Mouse (Mus musculus) hindbrain, embryonic 12.5 days (tissue): ENCODE results near the gene Yipf1. TPM values are rescaled to one million over a fixed set of nuclear protein-coding genes. Genes with fewer than 3 reads are reported as not detected.
A peak's percentile ranks its signal among the peaks of the same experiment; 100 is the strongest.
"Not testable (repeated sequence)": the region's sequence is repeated elsewhere in the genome, so short reads cannot be mapped to it uniquely, and the experiment has no call there.

Experiments
- ATAC-seq: fragments of 200-750 bp; cut with Nextera tagmentation; 2 replicates; pipeline ENCODE4 v1.8.0; 2017; ENCODE audit warnings: moderate TSS enrichment; ENCODE audit not compliant: low FRiP score
- H3K27ac ChIP-seq: fragments of 300-500 bp; sonication (generic); 2 replicates; pipeline ENCODE4 v1.5.1; 2016; ENCODE audit warnings: mild to moderate bottlenecking
- H3K27me3 ChIP-seq: fragments of 300-500 bp; sonication (generic); 2 replicates; pipeline ENCODE4 v1.6.1; 2016; ENCODE audit warnings: mild to moderate bottlenecking
- H3K36me3 ChIP-seq: fragments of 300-500 bp; sonication (generic); 2 replicates; pipeline ENCODE4 v1.6.1; 2016; ENCODE audit warnings: mild to moderate bottlenecking
- H3K4me1 ChIP-seq: fragments of 300-500 bp; sonication (generic); 2 replicates; pipeline ENCODE4 v1.6.1; 2016
- H3K4me2 ChIP-seq: fragments of 300-500 bp; sonication (generic); replicated peaks from 2 replicates; pipeline ENCODE4 v1.6.1; 2016; ENCODE audit warnings: mild to moderate bottlenecking
- H3K4me3 ChIP-seq: fragments of 300-500 bp; sonication (generic); 2 replicates; pipeline ENCODE4 v1.5.1; 2016; ENCODE audit warnings: mild to moderate bottlenecking
- H3K9ac ChIP-seq: fragments of 300-500 bp; sonication (generic); 2 replicates; pipeline ENCODE4 v1.6.1; 2016; ENCODE audit warnings: mild to moderate bottlenecking, moderate library complexity
- H3K9me3 ChIP-seq: fragments of 300-500 bp; sonication (generic); replicated peaks from 2 replicates; pipeline ENCODE4 v1.6.1; 2016; ENCODE audit warnings: mild to moderate bottlenecking
- WGBS: fragments of 180-500 bp; shearing (Covaris S2); methylation state at CpG from one replicate; pipeline ENCODE4 v1.1.7; 2016; 5-methylcytosine and 5-hydroxymethylcytosine counted together
- polyA plus RNA-seq: library from polyadenylated mRNA; unstranded; fragments of >200 nt; fragmentation: Nextera tagmentation; extraction: Ambion mirVana; gene quantifications from 2 replicates; pipeline ENCODE4 v1.2.1, GENCODE M21; 2016

Gene Yipf1
- polyA plus RNA-seq, 1 experiment from 2014 or later, result 42.2 TPM

DNA sequence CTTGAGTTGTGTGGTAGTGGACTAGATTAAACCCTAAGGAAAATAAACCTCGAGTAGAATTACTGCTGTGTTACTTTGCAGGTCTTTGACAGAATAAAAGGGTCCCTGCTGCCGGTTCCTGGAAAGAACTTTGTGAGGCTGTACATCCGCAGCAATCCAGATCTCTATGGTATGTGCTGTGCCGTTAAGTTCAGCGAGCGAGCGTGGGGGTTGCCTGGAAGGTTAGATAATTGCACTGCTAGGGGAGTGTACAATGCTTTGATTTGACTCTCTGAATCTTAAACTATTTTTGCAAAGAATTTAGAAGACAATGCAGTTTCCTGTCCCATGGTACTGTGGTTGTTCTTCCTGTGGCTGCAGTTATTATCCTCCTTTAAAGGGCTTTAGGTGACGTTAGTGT lies 22.2 kb downstream of the Yipf1 start:
- H3K27ac ChIP-seq, result no peak overlapping the region
- no peak overlapping the region for H3K4me2 ChIP-seq
- 88% methylated on average over 8 of the region's 8 CpGs for whole genome bisulfite sequencing
- H3K4me3 ChIP-seq, result no peak overlapping the region
- ATAC-seq, result no peak
- H3K36me3 ChIP-seq, result 0 out of 2 replicates have a peak, but pooled peaks cover 3% of the 10 kb centered on the region
- H3K4me1 ChIP-seq, result no peaks in the 10 kb centered on the region
- peaks cover 3% of the 10 kb centered on the region; the same call in 1 of the 2 replicates for H3K9me3 ChIP-seq
- H3K27me3 ChIP-seq, result no peaks in the 10 kb centered on the region
- H3K9ac ChIP-seq, result no peak overlapping the region

DNA sequence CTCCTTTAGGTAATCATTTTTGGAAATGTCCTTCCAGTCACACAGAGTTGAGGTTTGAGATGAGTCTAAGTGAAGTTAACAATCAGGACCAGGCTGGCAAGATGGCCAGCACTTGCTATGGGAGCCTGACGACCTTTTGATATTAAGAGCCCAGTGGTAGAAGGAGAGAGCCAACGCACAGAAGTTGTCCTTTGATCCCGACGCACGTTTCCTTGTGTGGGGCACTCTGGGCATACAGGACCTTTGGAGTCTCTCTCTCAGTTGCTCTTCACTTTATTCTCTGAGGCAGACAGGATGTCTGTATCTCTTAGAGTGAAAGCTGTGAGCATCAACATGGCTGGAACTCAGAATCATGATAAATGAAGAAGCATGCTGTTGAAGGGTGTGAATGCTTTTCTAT lies 23.3 kb downstream of the Yipf1 start:
- H3K9me3 ChIP-seq, result peaks cover 3% of the 10 kb centered on the region; the same call in 1 of the 2 replicates
- 0 out of 2 replicates have a peak, but pooled peaks cover 3% of the 10 kb centered on the region for H3K36me3 ChIP-seq
- no peak overlapping the region for H3K4me2 ChIP-seq
- ATAC-seq, result no peak
- no peak overlapping the region for H3K4me3 ChIP-seq
- no peaks in the 10 kb centered on the region for H3K27me3 ChIP-seq
- H3K27ac ChIP-seq, result no peak overlapping the region
- 92% methylated on average over 5 of the region's 5 CpGs for WGBS
- no peak overlapping the region for H3K9ac ChIP-seq
- H3K4me1 ChIP-seq, result no peaks in the 10 kb centered on the region

DNA sequence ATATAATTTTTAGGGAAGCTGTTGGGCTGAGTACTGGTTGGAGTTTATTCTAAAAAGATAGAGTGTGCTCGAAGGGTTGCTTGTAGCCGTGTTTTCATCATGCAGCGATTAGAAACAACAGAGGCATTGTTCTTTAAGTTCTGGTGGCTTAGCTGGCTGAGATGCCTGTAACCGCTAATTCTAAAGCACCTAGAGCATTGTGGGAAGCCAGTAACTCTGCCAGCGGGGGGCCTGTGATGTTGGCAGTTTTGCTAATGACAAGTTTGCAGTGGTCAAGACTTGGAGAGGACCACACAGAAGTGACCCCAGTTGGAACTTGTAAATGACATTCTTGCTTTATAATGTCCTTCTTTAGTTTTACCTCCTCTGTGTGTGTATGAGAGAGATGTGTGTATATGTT lies 27.2 kb downstream of the Yipf1 start:
- H3K4me3 ChIP-seq, result no peak overlapping the region
- H3K27ac ChIP-seq, result no peak overlapping the region
- ATAC-seq, result no peak

DNA sequence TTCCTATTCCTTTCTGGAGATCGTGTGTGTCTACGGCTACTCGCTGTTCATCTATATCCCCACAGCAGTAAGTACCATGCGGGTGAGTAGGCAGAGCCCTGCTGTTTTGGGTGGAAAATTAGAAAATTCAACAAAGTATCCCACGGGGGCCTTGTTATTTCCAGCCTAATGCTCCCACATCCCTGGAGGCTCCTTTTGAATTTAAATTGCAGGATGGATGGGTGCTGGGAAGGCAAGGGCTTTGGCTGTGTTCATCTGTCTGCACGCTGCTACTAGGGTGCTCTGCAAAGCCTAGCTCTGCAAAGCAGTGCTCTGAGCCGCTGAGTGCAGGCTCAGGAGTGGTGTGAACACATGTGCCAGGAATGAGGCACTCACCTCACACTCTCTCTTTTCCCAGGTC lies 30.4 kb downstream of the Yipf1 start:
- no peak overlapping the region for H3K27ac ChIP-seq
- peaks cover 12% of the 10 kb centered on the region; the same call in 1 of the 2 replicates for H3K36me3 ChIP-seq
- H3K4me1 ChIP-seq, result peaks cover 6% of the 10 kb centered on the region; the same call in 1 of the 2 replicates
- H3K4me3 ChIP-seq, result no peak overlapping the region
- H3K4me2 ChIP-seq, result no peak overlapping the region
- no peaks in the 10 kb centered on the region for H3K27me3 ChIP-seq
- H3K9me3 ChIP-seq, result no peaks in the 10 kb centered on the region
- ATAC-seq, result no peak
- no peak overlapping the region for H3K9ac ChIP-seq
- 80% methylated on average over 7 of the region's 7 CpGs for WGBS

More for the DNA sequence above, 27.2 kb downstream of the Yipf1 start:
- H3K9ac ChIP-seq, result no peak overlapping the region
- H3K4me1 ChIP-seq, result no peaks in the 10 kb centered on the region
- peaks cover 12% of the 10 kb centered on the region; the same call in 1 of the 2 replicates for H3K36me3 ChIP-seq
- no peak overlapping the region for H3K4me2 ChIP-seq
- no peaks in the 10 kb centered on the region for H3K27me3 ChIP-seq
- H3K9me3 ChIP-seq, result no peaks in the 10 kb centered on the region
- WGBS, result 42% methylated on average over 5 of the region's 5 CpGs

DNA sequence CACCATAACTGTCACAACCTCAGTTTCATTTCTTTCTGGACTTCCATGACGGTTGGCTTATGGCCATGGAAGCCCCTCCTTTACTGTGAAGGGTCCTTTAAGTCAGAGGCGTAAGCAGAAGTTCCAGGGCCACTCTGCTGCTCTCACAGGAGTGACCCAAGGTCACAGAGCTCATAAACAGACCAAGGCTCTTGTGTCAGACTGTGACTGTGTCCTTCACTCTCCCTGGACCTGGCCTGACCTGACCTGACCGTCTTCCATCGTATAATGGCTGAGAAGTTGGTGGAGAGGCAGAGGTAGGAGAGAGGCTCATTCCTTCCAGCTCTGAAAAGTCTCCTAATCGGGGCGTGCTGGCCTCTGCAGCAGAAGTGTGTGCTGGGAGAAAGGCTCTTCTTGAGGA lies 33.1 kb downstream of the Yipf1 start:
- Histone ChIP-seq H3K4me3 (no peak overlapping the region), H3K4me2 (no peak overlapping the region), H3K27me3 (no peaks in the 10 kb centered on the region), H3K9me3 (no peaks in the 10 kb centered on the region), H3K9ac (no peak overlapping the region), H3K4me1 (peaks cover 6% of the 10 kb centered on the region; the same call in 1 of the 2 replicates), H3K27ac (no peak overlapping the region), H3K36me3 (peaks cover 26% of the 10 kb centered on the region; the same call in 1 of the 2 replicates)
- 77% methylated on average over 6 of the region's 6 CpGs for WGBS
- ATAC-seq, result no peak

DNA sequence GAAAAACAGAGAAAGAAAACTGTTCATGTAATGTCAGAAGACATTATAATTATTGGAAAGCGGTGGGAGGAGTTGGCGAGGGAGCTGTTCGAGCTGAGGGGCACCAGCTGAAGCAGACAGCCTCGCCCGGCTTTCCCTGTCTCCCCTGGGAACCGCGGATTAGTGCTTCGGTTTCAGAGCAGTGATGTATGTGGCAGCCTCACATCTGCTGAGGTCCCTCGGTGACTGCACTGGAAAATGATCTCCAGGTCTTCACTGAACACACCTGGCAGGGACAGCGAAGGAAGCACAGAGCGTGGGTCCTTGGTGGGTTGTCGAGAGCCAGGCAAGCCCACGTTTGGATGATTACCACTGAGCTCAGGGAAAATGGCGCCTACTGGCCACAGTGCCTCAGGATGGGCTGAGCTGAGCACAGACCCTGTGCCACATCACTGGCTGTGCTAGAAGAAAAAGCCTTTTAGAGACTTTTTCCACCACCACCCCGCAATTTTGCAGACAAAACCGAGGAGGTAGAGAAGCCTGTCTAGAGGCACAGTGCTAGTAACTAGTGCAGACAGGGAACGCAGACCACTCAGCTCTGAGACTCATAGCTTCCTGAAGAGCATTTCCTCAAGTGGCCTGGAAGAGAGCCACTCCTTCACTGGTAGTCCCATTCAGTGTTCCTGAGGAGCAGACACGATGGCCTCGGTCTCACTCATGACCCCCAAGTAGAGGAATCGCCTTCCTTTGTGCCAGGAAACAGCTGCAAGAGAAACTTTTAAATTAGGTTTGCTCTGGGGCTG lies 34.6 kb downstream of the Yipf1 start:
- Histone ChIP-seq H3K4me2 (no peak overlapping the region), H3K36me3 (peaks cover 26% of the 10 kb centered on the region; the same call in 1 of the 2 replicates), H3K27ac (peak overlapping the region; percentile 53; the same call in 1 of the 2 replicates), H3K9ac (no peak overlapping the region), H3K4me3 (no peak overlapping the region), H3K4me1 (peaks cover 6% of the 10 kb centered on the region; the same call in 1 of the 2 replicates), H3K27me3 (no peaks in the 10 kb centered on the region), H3K9me3 (no peaks in the 10 kb centered on the region)
- no peak for ATAC-seq
- 70% methylated on average over 20 of the region's 20 CpGs for WGBS

DNA sequence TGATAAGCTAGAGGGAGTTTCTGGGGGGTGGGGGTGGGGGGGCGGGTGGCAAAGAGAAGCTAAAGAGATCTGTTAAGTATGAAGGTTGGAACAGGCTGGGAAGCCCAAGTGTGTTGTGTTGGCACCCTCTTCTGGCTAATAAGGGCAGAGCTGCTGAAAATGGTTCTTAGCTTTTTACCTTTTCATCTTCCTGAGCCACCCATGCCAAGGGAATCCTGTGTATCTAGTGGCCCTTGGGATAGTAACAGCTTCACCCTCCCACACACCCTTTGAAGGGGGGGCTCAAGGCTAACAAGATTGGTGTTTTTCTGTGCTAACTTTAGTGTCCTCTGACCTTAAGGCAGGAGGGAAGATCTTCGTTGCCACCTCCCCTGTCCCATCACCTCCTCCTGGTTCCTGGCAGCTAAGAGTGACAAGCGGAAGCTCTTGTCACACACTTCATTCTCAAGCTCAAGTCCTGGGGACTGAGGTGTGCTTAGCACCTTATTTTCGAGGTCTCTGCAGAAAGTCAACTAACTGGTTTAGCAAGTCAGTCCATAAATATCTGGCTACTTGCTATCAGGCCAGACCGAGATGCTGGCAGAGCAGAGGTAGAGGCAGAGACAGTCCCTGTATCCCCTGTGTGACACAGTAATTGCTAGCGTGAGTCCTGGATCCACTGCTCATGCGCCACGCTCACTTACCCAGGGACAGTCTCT lies 35.3 kb downstream of the Yipf1 start:
- no peak overlapping the region for H3K27ac ChIP-seq
- WGBS, result 71% methylated on average over 8 of the region's 8 CpGs
- no peak for ATAC-seq

DNA sequence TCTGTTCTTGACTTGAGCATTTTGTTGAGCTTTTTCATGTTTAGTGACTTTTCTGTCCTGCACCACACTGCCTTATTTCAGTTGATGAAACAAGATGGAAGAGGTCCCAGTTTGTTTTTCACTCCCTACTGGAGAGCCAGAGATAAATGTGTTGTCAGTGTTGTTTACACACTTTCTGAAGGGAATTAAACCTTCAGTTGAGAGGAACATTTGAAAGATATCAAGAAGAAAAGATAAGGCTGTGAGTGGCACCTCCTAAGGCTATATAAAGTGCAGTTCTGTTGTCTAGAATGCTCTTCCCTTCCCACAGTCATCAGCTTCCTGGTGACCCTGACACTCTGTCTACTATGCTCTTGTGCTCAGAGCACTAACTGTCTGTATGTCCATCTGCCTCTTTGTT lies 37.2 kb downstream of the Yipf1 start:
- Histone ChIP-seq H3K9me3 (no peaks in the 10 kb centered on the region), H3K4me2 (no peak overlapping the region), H3K36me3 (peaks cover 13% of the 10 kb centered on the region; the same call in 1 of the 2 replicates), H3K27me3 (no peaks in the 10 kb centered on the region), H3K9ac (no peak overlapping the region), H3K4me3 (no peak overlapping the region), H3K4me1 (peaks cover 12% of the 10 kb centered on the region; the same call in 1 of the 2 replicates), H3K27ac (no peak overlapping the region)
- ATAC-seq, result no peak

More for the DNA sequence above, 35.3 kb downstream of the Yipf1 start:
- H3K36me3 ChIP-seq, result peaks cover 26% of the 10 kb centered on the region; the same call in 1 of the 2 replicates
- H3K9ac ChIP-seq, result no peak overlapping the region
- H3K9me3 ChIP-seq, result no peaks in the 10 kb centered on the region
- no peak overlapping the region for H3K4me3 ChIP-seq
- no peaks in the 10 kb centered on the region for H3K27me3 ChIP-seq
- H3K4me2 ChIP-seq, result no peak overlapping the region
- peaks cover 9% of the 10 kb centered on the region; the same call in 1 of the 2 replicates for H3K4me1 ChIP-seq

DNA sequence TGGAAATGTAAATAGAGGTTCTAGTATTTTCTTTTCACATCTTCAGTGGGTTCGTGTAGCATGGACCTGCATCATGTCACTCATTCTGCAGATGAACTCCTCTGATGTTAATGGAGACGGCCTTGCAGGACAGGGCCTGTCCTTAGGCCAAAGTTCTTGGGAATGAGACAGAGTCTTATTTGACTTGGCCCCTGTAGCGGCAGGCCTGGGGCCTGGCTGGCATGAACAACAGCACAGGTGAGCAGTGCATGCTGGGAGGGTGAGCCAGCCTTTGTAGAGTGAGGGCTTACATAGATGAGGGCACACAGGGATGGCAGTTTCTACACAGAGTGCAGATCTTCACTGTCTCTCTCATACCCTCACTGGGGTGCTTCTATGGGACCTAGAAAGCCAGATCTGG lies 39.4 kb downstream of the Yipf1 start:
- H3K4me1 ChIP-seq, result peaks cover 9% of the 10 kb centered on the region; the same call in 1 of the 2 replicates
- H3K27ac ChIP-seq, result no peak overlapping the region
- no peaks in the 10 kb centered on the region for H3K27me3 ChIP-seq
- H3K36me3 ChIP-seq, result peaks cover 13% of the 10 kb centered on the region; the same call in 1 of the 2 replicates
- H3K4me2 ChIP-seq, result no peak overlapping the region
- no peak overlapping the region for H3K9ac ChIP-seq
- no peaks in the 10 kb centered on the region for H3K9me3 ChIP-seq
- ATAC-seq, result no peak
- H3K4me3 ChIP-seq, result no peak overlapping the region
- WGBS, result 88% methylated on average over 3 of the region's 3 CpGs

DNA sequence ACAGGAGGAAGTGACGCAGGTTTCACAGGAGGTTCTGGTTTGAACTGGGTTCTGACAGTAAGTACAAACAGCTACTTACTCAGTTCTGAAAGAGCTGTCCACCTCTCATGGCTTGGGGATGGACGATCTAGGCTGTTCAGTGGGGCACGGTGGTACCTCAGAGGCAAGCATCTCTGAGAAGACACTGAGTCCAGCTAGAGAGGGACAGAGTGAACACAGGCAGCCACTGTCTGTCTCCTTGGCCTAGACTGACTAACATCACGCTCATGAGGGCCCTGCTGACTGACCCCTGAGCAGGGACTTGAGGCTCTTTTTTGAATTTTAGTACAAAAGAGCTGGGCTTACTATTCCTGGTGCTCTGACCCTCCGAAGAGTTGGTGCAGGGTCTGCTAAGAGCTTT lies 40.0 kb downstream of the Yipf1 start:
- H3K4me1 ChIP-seq, result 0 out of 2 replicates have a peak, but pooled peaks cover 6% of the 10 kb centered on the region
- H3K9ac ChIP-seq, result no peak overlapping the region
- H3K4me3 ChIP-seq, result no peak overlapping the region
- H3K9me3 ChIP-seq, result no peaks in the 10 kb centered on the region
- no peak overlapping the region for H3K4me2 ChIP-seq
- no peaks in the 10 kb centered on the region for H3K27me3 ChIP-seq
- H3K27ac ChIP-seq, result no peak overlapping the region
- ATAC-seq, result no peak
- 85% methylated on average over 5 of the region's 5 CpGs for WGBS
- H3K36me3 ChIP-seq, result peaks cover 13% of the 10 kb centered on the region; the same call in 1 of the 2 replicates

DNA sequence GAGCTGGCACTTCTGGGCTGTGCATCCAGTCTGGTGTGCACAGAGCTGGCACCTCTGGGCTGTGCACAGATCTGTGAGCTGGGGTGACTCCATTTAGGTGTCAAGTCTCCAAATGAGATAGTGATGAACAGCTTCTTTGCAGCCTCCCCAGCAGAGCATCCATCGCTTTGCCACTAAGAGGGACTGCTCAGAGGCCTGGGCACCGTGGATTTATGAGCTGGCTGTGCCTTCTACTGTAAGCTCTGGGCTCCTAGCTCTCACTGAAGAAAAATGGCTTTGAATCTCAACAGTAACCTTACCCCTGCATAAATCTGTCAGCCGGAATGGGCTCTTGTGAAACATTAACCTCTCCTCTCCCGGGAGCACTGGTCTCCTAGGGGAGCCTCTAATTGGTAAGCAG lies 40.4 kb downstream of the Yipf1 start:
- Histone ChIP-seq H3K36me3 (peaks cover 13% of the 10 kb centered on the region; the same call in 1 of the 2 replicates), H3K4me2 (no peak overlapping the region), H3K4me3 (no peak overlapping the region), H3K4me1 (0 out of 2 replicates have a peak, but pooled peaks cover 6% of the 10 kb centered on the region), H3K9me3 (no peaks in the 10 kb centered on the region), H3K27ac (no peak overlapping the region), H3K9ac (no peak overlapping the region), H3K27me3 (no peaks in the 10 kb centered on the region)
- WGBS, result 47% methylated on average over 4 of the region's 4 CpGs
- ATAC-seq, result no peak

DNA sequence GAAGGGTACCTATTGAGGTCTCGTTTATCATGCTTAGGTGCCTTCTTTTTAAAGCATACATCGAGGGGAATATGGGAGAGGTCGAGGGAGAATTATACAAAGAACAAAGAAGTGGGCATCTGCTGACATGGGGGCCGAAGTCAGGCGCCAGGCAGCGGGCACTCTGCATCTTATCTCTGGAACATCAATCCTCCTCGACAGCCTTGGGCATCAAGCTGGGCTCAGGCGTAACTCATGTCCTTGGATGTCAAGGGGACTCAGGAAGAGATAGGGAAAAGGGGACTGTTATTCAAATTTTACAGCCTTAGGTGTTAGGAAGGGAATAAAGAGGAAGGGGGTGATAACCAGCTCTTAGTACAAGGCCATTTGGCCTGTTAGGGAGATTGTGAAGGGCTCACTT lies 43.0 kb downstream of the Yipf1 start:
- H3K36me3 ChIP-seq, H3K9me3 ChIP-seq, H3K4me1 ChIP-seq, H3K4me3 ChIP-seq, H3K9ac ChIP-seq, H3K4me2 ChIP-seq, H3K27me3 ChIP-seq, H3K27ac ChIP-seq, ATAC-seq: not testable (repeated sequence)
- 71% methylated on average over 8 of the region's 8 CpGs for WGBS
